Mouse (Mus musculus) embryonic stem cell, embryonic (primary cell): ENCODE data around the gene Adamts7.

Experiments used
- CTCF ChIA-PET, 4 experiments: fragments of 300-600 bp in 2 of 4; fragments of 350-600 bp in 2 of 4; sonication (Branson Sonifier 250); formaldehyde crosslinking; loops; one replicate each; lab custom pipeline; 2022; ENCODE audit warnings: inconsistent platforms in 2 of 4; lab: Charles Lee
- POLR2A ChIA-PET, 4 experiments: fragments of 300-600 bp in 2 of 4; fragments of 350-600 bp in 2 of 4; sonication (Branson Sonifier 250); formaldehyde crosslinking; loops; one replicate each; lab custom pipeline; 2022; ENCODE audit warnings: antibody characterized with exemption in 4 of 4, inconsistent platforms in 1 of 4; lab: Charles Lee

Gene Adamts7

DNA sequence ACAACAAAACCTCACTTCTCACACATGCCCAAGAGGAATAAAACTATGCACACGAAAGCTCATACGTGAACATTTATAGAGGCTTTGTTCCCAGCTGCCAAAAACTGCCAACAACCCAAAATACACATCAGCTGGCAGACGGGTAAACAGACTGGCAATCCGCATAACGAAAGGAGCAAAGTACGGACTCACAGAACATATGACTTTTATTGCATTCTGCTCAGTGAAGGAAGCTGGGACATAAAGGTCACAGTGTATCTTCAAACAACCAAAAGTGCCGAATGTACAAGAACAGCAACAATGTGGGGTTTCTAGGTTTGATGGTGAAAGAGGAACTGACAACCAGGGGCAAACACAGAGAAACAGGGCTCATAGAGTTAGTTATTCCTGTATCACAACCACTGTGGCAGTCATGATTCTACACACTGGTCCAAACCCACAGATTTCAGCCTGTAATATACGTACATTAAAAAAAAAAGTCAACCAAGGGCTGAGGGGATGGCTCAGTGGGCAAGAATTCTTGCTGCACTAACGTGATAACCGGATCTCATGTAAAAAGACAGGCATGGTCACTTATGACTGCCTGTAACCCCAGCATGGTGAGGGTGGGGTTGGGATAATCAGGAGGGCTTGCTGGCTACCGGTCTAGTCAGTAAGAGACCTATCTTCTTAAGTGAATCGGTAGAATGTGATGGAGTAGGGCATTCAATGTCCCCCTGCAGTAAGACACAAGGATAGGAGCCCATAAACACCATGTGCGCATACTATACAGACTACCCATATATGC, 88.3 kb downstream of the Adamts7 start:
- POLR2A ChIA-PET, result interaction anchor here in 1 of 4 experiments (0.5 kb wide), 1 partner anchor 12 kb away, joined by 13 read pairs; no protein-coding TSS in a partner anchor
- CTCF ChIA-PET, result no interaction called here

DNA sequence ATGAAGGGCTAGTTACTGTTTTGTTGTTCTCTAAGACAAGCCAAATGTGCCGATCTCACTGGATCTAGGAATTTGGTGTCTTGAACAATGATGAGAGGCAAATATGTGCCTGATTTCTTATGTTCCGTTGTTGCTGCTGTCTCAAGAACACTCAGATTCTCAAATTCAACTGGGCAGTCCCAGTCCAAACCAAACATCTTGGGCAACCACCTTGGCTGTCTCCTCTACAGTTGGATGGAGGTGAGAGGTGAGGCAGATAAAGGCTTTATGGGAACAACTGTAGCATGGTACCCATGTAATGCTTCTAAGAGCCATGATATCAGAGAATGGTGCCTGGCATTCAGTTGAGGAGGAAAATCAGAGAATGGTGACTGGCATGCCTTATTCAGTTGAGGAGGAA, 90.3 kb downstream of the Adamts7 start:
- CTCF ChIA-PET, result no interaction called here
- POLR2A ChIA-PET, result interaction anchor here in 2 of 4 experiments (0.6 to 0.8 kb wide), 2 partner anchors 14 to 529 kb away, joined by 3 to 4 read pairs; no protein-coding TSS in a partner anchor

DNA sequence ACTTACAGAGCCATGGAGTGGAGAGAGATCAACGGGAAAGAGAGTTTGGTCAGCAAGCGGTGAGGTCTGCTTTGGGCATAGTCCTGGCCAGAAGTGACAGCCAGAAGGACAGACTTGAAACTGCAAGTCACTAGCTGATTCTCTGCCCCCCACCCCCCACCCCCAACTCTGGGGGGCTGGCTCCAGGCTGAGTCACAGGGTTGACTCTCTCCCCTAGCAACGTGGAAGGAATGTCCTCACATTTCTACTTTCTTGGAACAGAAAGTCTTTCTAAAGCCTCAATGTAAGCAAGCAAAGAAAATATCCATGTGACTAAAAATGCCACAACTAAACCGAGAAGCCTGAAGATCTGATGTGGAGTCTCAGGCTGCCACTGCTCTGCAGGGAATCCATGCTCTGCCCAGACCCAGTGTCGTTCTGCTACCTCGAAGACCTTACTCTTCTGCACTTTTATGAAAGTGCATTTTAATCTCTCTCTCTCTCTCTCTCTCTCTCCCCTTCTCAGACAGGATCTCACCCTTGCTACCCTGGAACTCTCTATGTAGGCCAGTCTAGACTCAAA, 93.1 kb downstream of the Adamts7 start:
- CTCF ChIA-PET, result no interaction called here
- POLR2A ChIA-PET, result no interaction called here

GRCm38 (mm10) chr9:90257220-90257619, 94.4 kb downstream of the Adamts7 start:
- ChIA-PET CTCF (no interaction called here), POLR2A (no interaction called here)
